Mouse (Mus musculus): Measurements from ENCODE around the gene Aebp2. TPM values are rescaled to one million over a fixed set of nuclear protein-coding genes. Genes with fewer than 3 reads are reported as not detected.
"Not testable (repeated sequence)": the region's sequence is repeated elsewhere in the genome, so short reads cannot be mapped to it uniquely, and the experiment has no call there.

The Aebp2 gene
- polyA plus RNA-seq, 1 experiment = 47.9 TPM

- TF ChIP-seq POLR2A (IDR thresholded peaks at IDR 0.05; ENCODE audit: borderline replicate concordance, insufficient read depth, low read length) (no peak), CTCF (IDR thresholded peaks at IDR 0.05; ENCODE audit: borderline replicate concordance, insufficient read depth, low read depth, low read length) (no peak)
- no peak for DNase-seq
- no peak overlapping the region for H3K27ac ChIP-seq (ENCODE audit: insufficient read depth, low read length)
- no peak overlapping the region for H3K4me3 ChIP-seq (replicated peaks; ENCODE audit: insufficient read depth, low read depth, low read length)
- 58% methylated on average over 10 of the region's 10 CpGs for WGBS
- no peaks in the 10 kb centered on the region for H3K27me3 ChIP-seq (ENCODE audit: control insufficient read depth, insufficient read depth, low read length)
- H3K4me1 ChIP-seq (ENCODE audit: control insufficient read depth, insufficient read depth, low read length) = no peaks in the 10 kb centered on the region; the same call in none of the 2 replicates
Measured at GRCm38 (mm10) chr6:140661111-140661510, 38.6 kb downstream of the Aebp2 start.

- 83% methylated on average over 7 of the region's 7 CpGs for WGBS
- no peak overlapping the region for H3K27ac ChIP-seq (ENCODE audit: insufficient read depth, low read length)
- no peak overlapping the region for H3K4me3 ChIP-seq (replicated peaks; ENCODE audit: insufficient read depth, low read depth, low read length)
- H3K4me1 ChIP-seq (ENCODE audit: control insufficient read depth, insufficient read depth, low read length) = no peaks in the 10 kb centered on the region; the same call in none of the 2 replicates
- TF ChIP-seq CTCF (IDR thresholded peaks at IDR 0.05; ENCODE audit: borderline replicate concordance, insufficient read depth, low read depth, low read length) = no peak
- TF ChIP-seq POLR2A (IDR thresholded peaks at IDR 0.05; ENCODE audit: borderline replicate concordance, insufficient read depth, low read length) = no peak
- no peaks in the 10 kb centered on the region for H3K27me3 ChIP-seq (ENCODE audit: control insufficient read depth, insufficient read depth, low read length)
- no peak for DNase-seq
Measured at GRCm38 (mm10) chr6:140661777-140662176, 39.3 kb downstream of the Aebp2 start.

GRCm38 (mm10) chr6:140662290-140662689 is 39.8 kb downstream of the Aebp2 start:
- Histone ChIP-seq H3K27ac (ENCODE audit: insufficient read depth, low read length) (no peak overlapping the region), H3K4me1 (ENCODE audit: control insufficient read depth, insufficient read depth, low read length) (peaks cover under 1% of the 10 kb centered on the region), H3K4me3 (replicated peaks; ENCODE audit: insufficient read depth, low read depth, low read length) (no peak overlapping the region), H3K27me3 (ENCODE audit: control insufficient read depth, insufficient read depth, low read length) (no peaks in the 10 kb centered on the region)
- WGBS = 28% methylated on average over 6 of the region's 6 CpGs
- TF ChIP-seq CTCF (IDR thresholded peaks at IDR 0.05; ENCODE audit: borderline replicate concordance, insufficient read depth, low read depth, low read length) = no peak
- TF ChIP-seq POLR2A (IDR thresholded peaks at IDR 0.05; ENCODE audit: borderline replicate concordance, insufficient read depth, low read length) = no peak
- no peak for DNase-seq

- TF ChIP-seq CTCF (IDR thresholded peaks at IDR 0.05; ENCODE audit: borderline replicate concordance, insufficient read depth, low read depth, low read length) = peak; percentile 19; the same call in 1 of the 2 replicates
- not testable (repeated sequence) for DNase-seq; H3K27me3 ChIP-seq (ENCODE audit: control insufficient read depth, insufficient read depth, low read length); H3K4me1 ChIP-seq (ENCODE audit: control insufficient read depth, insufficient read depth, low read length); H3K4me3 ChIP-seq (replicated peaks; ENCODE audit: insufficient read depth, low read depth, low read length); H3K27ac ChIP-seq (ENCODE audit: insufficient read depth, low read length)
- 50% methylated on average over 3 of the region's 3 CpGs for WGBS
Measured at GRCm38 (mm10) chr6:140662697-140663096, 40.2 kb downstream of the Aebp2 start.

- H3K4me1 ChIP-seq (ENCODE audit: control insufficient read depth, insufficient read depth, low read length) = peaks cover 4% of the 10 kb centered on the region
- no peak overlapping the region for H3K4me3 ChIP-seq (replicated peaks; ENCODE audit: insufficient read depth, low read depth, low read length)
- WGBS = 88% methylated on average over 5 of the region's 5 CpGs
Measured at GRCm38 (mm10) chr6:140664611-140665010, 42.1 kb downstream of the Aebp2 start.

GRCm38 (mm10) chr6:140666486-140667240 is 44.2 kb downstream of the Aebp2 start:
- no peak for TF ChIP-seq CTCF (IDR thresholded peaks at IDR 0.05; ENCODE audit: borderline replicate concordance, insufficient read depth, low read depth, low read length)
- no peak for TF ChIP-seq POLR2A (IDR thresholded peaks at IDR 0.05; ENCODE audit: borderline replicate concordance, insufficient read depth, low read length)
- H3K4me1 ChIP-seq (ENCODE audit: control insufficient read depth, insufficient read depth, low read length) = peaks cover 4% of the 10 kb centered on the region; the same call in 1 of the 2 replicates
- no peaks in the 10 kb centered on the region for H3K27me3 ChIP-seq (ENCODE audit: control insufficient read depth, insufficient read depth, low read length)
- no peak overlapping the region for H3K4me3 ChIP-seq (replicated peaks; ENCODE audit: insufficient read depth, low read depth, low read length)
- DNase-seq = peak; percentile 34 to 40
- H3K27ac ChIP-seq (ENCODE audit: insufficient read depth, low read length) = no peak overlapping the region
- 11% methylated on average over 18 of the region's 18 CpGs for WGBS

More at GRCm38 (mm10) chr6:140664611-140665010, 42.1 kb downstream of the Aebp2 start:
- no peak for TF ChIP-seq CTCF (IDR thresholded peaks at IDR 0.05; ENCODE audit: borderline replicate concordance, insufficient read depth, low read depth, low read length)
- no peak for TF ChIP-seq POLR2A (IDR thresholded peaks at IDR 0.05; ENCODE audit: borderline replicate concordance, insufficient read depth, low read length)
- Histone ChIP-seq H3K27ac (ENCODE audit: insufficient read depth, low read length) (no peak overlapping the region), H3K27me3 (ENCODE audit: control insufficient read depth, insufficient read depth, low read length) (no peaks in the 10 kb centered on the region)
- DNase-seq = no peak

GRCm38 (mm10) chr6:140667289-140667906 is 44.9 kb downstream of the Aebp2 start:
- H3K4me1 ChIP-seq (ENCODE audit: control insufficient read depth, insufficient read depth, low read length) = peaks cover 4% of the 10 kb centered on the region; the same call in 1 of the 2 replicates
- no peak overlapping the region for H3K4me3 ChIP-seq (replicated peaks; ENCODE audit: insufficient read depth, low read depth, low read length)
- no peak for TF ChIP-seq POLR2A (IDR thresholded peaks at IDR 0.05; ENCODE audit: borderline replicate concordance, insufficient read depth, low read length)
- TF ChIP-seq CTCF (IDR thresholded peaks at IDR 0.05; ENCODE audit: borderline replicate concordance, insufficient read depth, low read depth, low read length) = no peak
- no peak overlapping the region for H3K27ac ChIP-seq (ENCODE audit: insufficient read depth, low read length)
- 82% methylated on average over 8 of the region's 8 CpGs for WGBS
- no peaks in the 10 kb centered on the region for H3K27me3 ChIP-seq (ENCODE audit: control insufficient read depth, insufficient read depth, low read length)
- no peak for DNase-seq

GRCm38 (mm10) chr6:140674414-140674813 is 52.0 kb downstream of the Aebp2 start:
- Histone ChIP-seq H3K4me3 (replicated peaks; ENCODE audit: insufficient read depth, low read depth, low read length) (no peak overlapping the region), H3K27me3 (ENCODE audit: control insufficient read depth, insufficient read depth, low read length) (no peaks in the 10 kb centered on the region), H3K4me1 (ENCODE audit: control insufficient read depth, insufficient read depth, low read length) (peaks cover 11% of the 10 kb centered on the region; the same call in 1 of the 2 replicates), H3K27ac (ENCODE audit: insufficient read depth, low read length) (no peak overlapping the region)
- DNase-seq = no peak
- 82% methylated on average over 3 of the region's 3 CpGs for WGBS
- TF ChIP-seq CTCF (IDR thresholded peaks at IDR 0.05; ENCODE audit: borderline replicate concordance, insufficient read depth, low read depth, low read length) (no peak), POLR2A (IDR thresholded peaks at IDR 0.05; ENCODE audit: borderline replicate concordance, insufficient read depth, low read length) (no peak)
